In genomic region chr19:5787128-5787635, GRCm38 (mm10) we compare ENCODE assay signal across 8 mouse cellular contexts. TPM values are rescaled to one million over a fixed set of nuclear protein-coding genes. Genes with fewer than 3 reads are reported as not detected.
DNase-seq lines count a peak whose midpoint lies in the region; ATAC-seq lines count a peak whose summit lies in the region.

No protein-coding gene starts in this region.

- no peak overlapping the region for H3K9ac ChIP-seq in embryonic facial prominence, embryonic 12.5 days
- 0 out of 2 replicates have a peak overlapping the region, but pooled peaks have one; percentile 14 for H3K9ac ChIP-seq in limb, embryonic 13.5 days
- H3K9ac ChIP-seq in midbrain, embryonic 15.5 days: no peak overlapping the region

- H3K4me2 ChIP-seq in embryonic facial prominence, embryonic 12.5 days (replicated peaks): no peak overlapping the region
- H3K4me2 ChIP-seq in limb, embryonic 13.5 days (replicated peaks): no peak overlapping the region
- H3K4me2 ChIP-seq in midbrain, embryonic 15.5 days: no peak overlapping the region

- peak overlapping the region; percentile 43; the same call in 1 of the 2 replicates for H3K27ac ChIP-seq in embryonic facial prominence, embryonic 12.5 days
- H3K27ac ChIP-seq in limb, embryonic 13.5 days: peak overlapping the region; percentile 44; the same call in 1 of the 2 replicates
- no peak overlapping the region for H3K27ac ChIP-seq in midbrain, embryonic 15.5 days

- no peaks in the 10 kb centered on the region for H3K4me1 ChIP-seq in embryonic facial prominence, embryonic 12.5 days
- peaks cover 11% of the 10 kb centered on the region; the same call in 1 of the 2 replicates for H3K4me1 ChIP-seq in limb, embryonic 13.5 days
- H3K4me1 ChIP-seq in midbrain, embryonic 15.5 days: no peaks in the 10 kb centered on the region

- 14% methylated on average over 8 of the region's 8 CpGs for WGBS in embryonic facial prominence, embryonic 12.5 days
- WGBS in limb, embryonic 13.5 days: 16% methylated on average over 8 of the region's 8 CpGs
- 16% methylated on average over 8 of the region's 8 CpGs for WGBS in midbrain, embryonic 15.5 days

- peak; percentile 95 for DNase-seq in A20 (ENCODE audit: low read depth, low spot score)
- peak; percentile 67 for DNase-seq in adrenal gland, postnatal 25 days
- DNase-seq in heart, adult 18-20 months: peak; percentile 89 to 94
- peak; percentile 84 to 93 for DNase-seq in kidney, adult 8-10 months
- peak; percentile 77 to 80 for DNase-seq in spleen, postnatal 36 days (ENCODE audit: low spot score in 2 of 2)

- ATAC-seq in embryonic facial prominence, embryonic 12.5 days (ENCODE audit: insufficient number of reproducible peaks, insufficient read depth, low FRiP score, low TSS enrichment): 0 out of 2 replicates have a peak, but pooled peaks have one; percentile 42
- peak; percentile 76 for ATAC-seq in limb, embryonic 13.5 days (ENCODE audit: low FRiP score, low read depth)
- peak; percentile 42 for ATAC-seq in midbrain, embryonic 15.5 days (replicated peaks)

- H3K36me3 ChIP-seq in embryonic facial prominence, embryonic 12.5 days: no peaks in the 10 kb centered on the region
- no peaks in the 10 kb centered on the region for H3K36me3 ChIP-seq in limb, embryonic 13.5 days
- no peaks in the 10 kb centered on the region for H3K36me3 ChIP-seq in midbrain, embryonic 15.5 days (replicated peaks)

- no peaks in the 10 kb centered on the region for H3K9me3 ChIP-seq in embryonic facial prominence, embryonic 12.5 days
- no peaks in the 10 kb centered on the region for H3K9me3 ChIP-seq in limb, embryonic 13.5 days
- H3K9me3 ChIP-seq in midbrain, embryonic 15.5 days: no peaks in the 10 kb centered on the region

- no peak overlapping the region for H3K4me3 ChIP-seq in embryonic facial prominence, embryonic 12.5 days
- H3K4me3 ChIP-seq in limb, embryonic 13.5 days: no peak overlapping the region
- no peak overlapping the region for H3K4me3 ChIP-seq in midbrain, embryonic 15.5 days

- H3K27me3 ChIP-seq in embryonic facial prominence, embryonic 12.5 days: no peaks in the 10 kb centered on the region
- no peaks in the 10 kb centered on the region for H3K27me3 ChIP-seq in limb, embryonic 13.5 days
- H3K27me3 ChIP-seq in midbrain, embryonic 15.5 days (replicated peaks): no peaks in the 10 kb centered on the region

RNA-seq across cellular contexts. Expression of gene Scyl1, which starts 16.0 kb away (rescaled TPM):
- 104 and 120 TPM in 2 replicates for total RNA-seq in adrenal gland, postnatal 25 days (2021)
- polyA plus RNA-seq in embryonic facial prominence, embryonic 12.5 days (2016; fragmentation: Nextera tagmentation; extraction: Ambion mirVana): 78.8 and 80.0 TPM in 2 replicates
- 10 to 100 TPM; 55.1 to 67.8 TPM for total RNA-seq in heart, adult 18-20 months (2021)
- polyA plus RNA-seq in limb, embryonic 13.5 days (2015; fragmentation: Nextera tagmentation; extraction: Ambion mirVana): 76.9 and 82.7 TPM in 2 replicates
- 87.6 and 94.7 TPM in 2 replicates for polyA plus RNA-seq in midbrain, embryonic 15.5 days (2015; fragmentation: Nextera tagmentation; extraction: Ambion mirVana)

RNA-seq across cellular contexts. Expression of gene Ltbp3, which starts 46.5 kb away (rescaled TPM):
- total RNA-seq in adrenal gland, postnatal 25 days (2021): 275 and 334 TPM in 2 replicates
- polyA plus RNA-seq in embryonic facial prominence, embryonic 12.5 days (2016; fragmentation: Nextera tagmentation; extraction: Ambion mirVana): 25.3 and 27.0 TPM in 2 replicates
- 10 to 100 TPM; 30.4 to 35.5 TPM for total RNA-seq in heart, adult 18-20 months (2021)
- 41.1 and 48.9 TPM in 2 replicates for polyA plus RNA-seq in limb, embryonic 13.5 days (2015; fragmentation: Nextera tagmentation; extraction: Ambion mirVana)
- polyA plus RNA-seq in midbrain, embryonic 15.5 days (2015; fragmentation: Nextera tagmentation; extraction: Ambion mirVana): 8.2 and 12.6 TPM in 2 replicates

RNA-seq across cellular contexts. Expression of gene Fam89b, which starts 57.7 kb away (rescaled TPM):
- 44.8 and 59.4 TPM in 2 replicates for total RNA-seq in adrenal gland, postnatal 25 days (2021)
- polyA plus RNA-seq in embryonic facial prominence, embryonic 12.5 days (2016; fragmentation: Nextera tagmentation; extraction: Ambion mirVana): 143 and 150 TPM in 2 replicates
- 10 to 100 TPM; 21.6 to 26.0 TPM for total RNA-seq in heart, adult 18-20 months (2021)
- 128 and 141 TPM in 2 replicates for polyA plus RNA-seq in limb, embryonic 13.5 days (2015; fragmentation: Nextera tagmentation; extraction: Ambion mirVana)
- polyA plus RNA-seq in midbrain, embryonic 15.5 days (2015; fragmentation: Nextera tagmentation; extraction: Ambion mirVana): 158 and 165 TPM in 2 replicates
